Comparison of ENCODE assay signal across 8 mouse cellular contexts in genomic region chr4:99930518-99931239, GRCm38 (mm10). TPM values are rescaled to one million over a fixed set of nuclear protein-coding genes. Genes with fewer than 3 reads are reported as not detected.
DNase-seq lines count a peak whose midpoint lies in the region; ATAC-seq and TF ChIP-seq lines count a peak whose summit lies in the region.

No protein-coding gene starts in this region.

- peak overlapping the region; percentile 90 for H3K4me3 ChIP-seq in bone marrow macrophage, adult 2 months (ENCODE audit: insufficient read depth, low read length)
- peak overlapping the region; percentile 77 for H3K4me3 ChIP-seq in heart, embryonic 13.5 days
- H3K4me3 ChIP-seq in liver, embryonic 15.5 days (replicated peaks), result peak overlapping the region; percentile 65

- peaks cover 32% of the 10 kb centered on the region for H3K4me1 ChIP-seq in bone marrow macrophage, adult 2 months (ENCODE audit: control insufficient read depth, insufficient read depth, low read length)
- H3K4me1 ChIP-seq in heart, embryonic 13.5 days, result peaks cover 56% of the 10 kb centered on the region
- peaks cover 32% of the 10 kb centered on the region; the same call in 1 of the 2 replicates for H3K4me1 ChIP-seq in liver, embryonic 15.5 days (replicated peaks)

- 28% methylated on average over 10 of the region's 10 CpGs for WGBS in heart, embryonic 13.5 days
- 51% methylated on average over 10 of the region's 10 CpGs for WGBS in liver, embryonic 15.5 days (ENCODE audit: insufficient replicate concordance)

- peak overlapping the region; percentile 77 for H3K4me2 ChIP-seq in heart, embryonic 13.5 days
- H3K4me2 ChIP-seq in liver, embryonic 15.5 days, result peak overlapping the region; percentile 79

- no peak overlapping the region for H3K27ac ChIP-seq in bone marrow macrophage, adult 2 months (ENCODE audit: insufficient read depth, low read depth, low read length)
- H3K27ac ChIP-seq in heart, embryonic 13.5 days (replicated peaks), result peak overlapping the region; percentile 99
- H3K27ac ChIP-seq in liver, embryonic 15.5 days (replicated peaks), result peak overlapping the region; percentile 48

- DNase-seq in cerebellum, adult 11-12 months, result peak; percentile 31
- DNase-seq in cerebellum, adult 11 months, result no peak
- DNase-seq in skeletal muscle tissue, adult 2 months (ENCODE audit: low read depth, low spot score), result peak; percentile 69
- no peak for DNase-seq in testis, postnatal 14 days (ENCODE audit: low spot score)
- no peak for DNase-seq in layer of hippocampus, adult 8-10 months (ENCODE audit: low spot score in 2 of 2)

- no peak for ATAC-seq in heart, embryonic 13.5 days (ENCODE audit: extremely low read depth, insufficient number of reproducible peaks, low FRiP score, low TSS enrichment)
- ATAC-seq in liver, embryonic 15.5 days (ENCODE audit: insufficient read depth), result no peak

- TF ChIP-seq POLR2A in bone marrow macrophage, adult 2 months (IDR thresholded peaks at IDR 0.05; ENCODE audit: borderline replicate concordance, low read depth, low read length), result no peak

- H3K9ac ChIP-seq in heart, embryonic 13.5 days, result peak overlapping the region; percentile 92
- peak overlapping the region; percentile 21; the same call in 1 of the 2 replicates for H3K9ac ChIP-seq in liver, embryonic 15.5 days

- H3K27me3 ChIP-seq in heart, embryonic 13.5 days (replicated peaks), result no peaks in the 10 kb centered on the region
- no peaks in the 10 kb centered on the region for H3K27me3 ChIP-seq in liver, embryonic 15.5 days

- TF ChIP-seq CTCF in bone marrow macrophage, adult 2 months (IDR thresholded peaks at IDR 0.05; ENCODE audit: low read depth, low read length), result no peak

- peaks cover 19% of the 10 kb centered on the region for H3K36me3 ChIP-seq in heart, embryonic 13.5 days
- H3K36me3 ChIP-seq in liver, embryonic 15.5 days (replicated peaks), result peaks cover 4% of the 10 kb centered on the region; the same call in 1 of the 2 replicates

- H3K9me3 ChIP-seq in heart, embryonic 13.5 days, result no peaks in the 10 kb centered on the region
- no peaks in the 10 kb centered on the region for H3K9me3 ChIP-seq in liver, embryonic 15.5 days (replicated peaks)

RNA-seq across cellular contexts. Expression of gene Itgb3bp, which starts 1.1 kb away (rescaled TPM):
- polyA plus RNA-seq in bone marrow macrophage, adult 2 months (2012; ENCODE audit: insufficient read depth, insufficient read length, missing spikeins), result 6.6 and 7.8 TPM in 2 replicates
- 33.2 and 35.9 TPM in 2 replicates for polyA plus RNA-seq in heart, embryonic 13.5 days (2015; fragmentation: Nextera tagmentation; extraction: Ambion mirVana)
- polyA plus RNA-seq in liver, embryonic 15.5 days (2015; fragmentation: Nextera tagmentation; extraction: Ambion mirVana), result 13.1 and 13.7 TPM in 2 replicates
- total RNA-seq in layer of hippocampus, adult 8-10 months (2022), result 1 to 10 TPM; 3.5 to 7.3 (median 5.3) TPM

RNA-seq across cellular contexts. Expression of gene Pgm1, which starts 1.5 kb away (rescaled TPM):
- 18.2 and 19.2 TPM in 2 replicates for polyA plus RNA-seq in bone marrow macrophage, adult 2 months (2012; ENCODE audit: insufficient read depth, insufficient read length, missing spikeins)
- 230 and 246 TPM in 2 replicates for polyA plus RNA-seq in heart, embryonic 13.5 days (2015; fragmentation: Nextera tagmentation; extraction: Ambion mirVana)
- polyA plus RNA-seq in liver, embryonic 15.5 days (2015; fragmentation: Nextera tagmentation; extraction: Ambion mirVana), result 104 and 146 TPM in 2 replicates
- 10 to 100 TPM; 61.5 to 70.0 (median 67.4) TPM for total RNA-seq in layer of hippocampus, adult 8-10 months (2022)

Comparison
In these comparisons a context has a peak if more than half of its experiments do, and no peak if none do; other contexts are left out.
1. DNase-seq: peak in cerebellum, adult 11-12 months (single experiment) and skeletal muscle tissue, adult 2 months (single experiment); none in cerebellum, adult 11 months (single experiment), testis, postnatal 14 days (single experiment) and layer of hippocampus, adult 8-10 months (0 of 2).
2. Peak in every context shown above with its lines, with median percentiles within 50 percentile points of each other: H3K4me3 ChIP-seq.